Mouse (Mus musculus) thymus, postnatal 25 days (tissue): ENCODE measurements around the gene Tmco4.

Source experiments
- DNase-seq: peaks from one replicate; pipeline ENCODE4 v3.0.0; 2022

The Tmco4 gene

GRCm38 (mm10) chr4:139064831-139065230 is 92.1 kb downstream of the Tmco4 start:
- no peak for DNase-seq

- no peak for DNase-seq
Observed at GRCm38 (mm10) chr4:139068287-139068686, 95.6 kb downstream of the Tmco4 start.

GRCm38 (mm10) chr4:139074060-139074459 is 101.4 kb downstream of the Tmco4 start:
- no peak for DNase-seq

- DNase-seq = no peak
Observed at GRCm38 (mm10) chr4:139075041-139075711, 102.5 kb downstream of the Tmco4 start, which contains the start of gene Htr6. Gene Htr6, minus strand, starts transcription at chr4:139075570.

GRCm38 (mm10) chr4:139075915-139076314 is 103.2 kb downstream of the Tmco4 start:
- no peak for DNase-seq

- DNase-seq = no peak
Observed at GRCm38 (mm10) chr4:139078313-139078712, 105.6 kb downstream of the Tmco4 start.

GRCm38 (mm10) chr4:139078726-139079125 is 106.0 kb downstream of the Tmco4 start:
- DNase-seq = no peak

GRCm38 (mm10) chr4:139079439-139079838 is 106.8 kb downstream of the Tmco4 start:
- no peak for DNase-seq

- DNase-seq = no peak
Observed at GRCm38 (mm10) chr4:139080259-139080658, 107.6 kb downstream of the Tmco4 start.

GRCm38 (mm10) chr4:139081270-139081931 is 108.7 kb downstream of the Tmco4 start:
- DNase-seq = no peak

- no peak for DNase-seq
Observed at GRCm38 (mm10) chr4:139082790-139083564, 110.3 kb downstream of the Tmco4 start.

GRCm38 (mm10) chr4:139085337-139085736 is 112.6 kb downstream of the Tmco4 start:
- DNase-seq = no peak

- peak; percentile 83 for DNase-seq
Observed at GRCm38 (mm10) chr4:139086037-139086436, 113.3 kb downstream of the Tmco4 start.

GRCm38 (mm10) chr4:139086984-139087383 is 114.3 kb downstream of the Tmco4 start:
- no peak for DNase-seq

GRCm38 (mm10) chr4:139088982-139089671 is 116.4 kb downstream of the Tmco4 start:
- DNase-seq = no peak

- DNase-seq = no peak
Observed at GRCm38 (mm10) chr4:139090303-139090940, 117.7 kb downstream of the Tmco4 start.

GRCm38 (mm10) chr4:139091066-139091465 is 118.4 kb downstream of the Tmco4 start:
- DNase-seq = no peak

- DNase-seq = no peak
Observed at GRCm38 (mm10) chr4:139091478-139092355, 119.0 kb downstream of the Tmco4 start.

GRCm38 (mm10) chr4:139092356-139093195 is 119.9 kb downstream of the Tmco4 start, which contains the start of gene Nbl1:
Gene Nbl1, minus strand, starts transcription at chr4:139092993.
- DNase-seq = no peak

GRCm38 (mm10) chr4:139093196-139093530 is 120.5 kb downstream of the Tmco4 start:
- no peak for DNase-seq

- DNase-seq = no peak
Observed at GRCm38 (mm10) chr4:139095406-139095805, 122.7 kb downstream of the Tmco4 start.
